Mouse (Mus musculus): ENCODE measurements around the gene Fgd3.

Fgd3 gene

DNA sequence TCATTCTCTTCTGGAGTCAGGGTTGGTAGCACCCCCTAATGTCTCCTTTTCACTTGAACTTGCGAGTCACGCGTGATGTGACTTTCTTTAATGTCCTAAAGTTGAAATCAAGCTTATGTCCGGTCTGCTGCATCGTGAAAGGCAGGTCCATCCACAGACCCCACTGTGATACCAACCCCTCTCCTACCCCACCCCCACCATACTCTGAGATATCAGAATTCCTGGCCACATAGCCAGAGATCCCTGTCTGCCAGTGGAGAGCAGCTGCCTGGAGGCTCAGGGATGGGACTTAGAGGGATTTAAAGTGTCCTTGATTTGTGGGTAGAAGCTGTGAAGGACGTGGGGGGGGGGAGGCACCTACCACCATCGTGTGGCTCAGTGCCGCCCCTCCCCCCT lies 71.6 kb downstream of the Fgd3 start, which contains the start of gene Susd3:
TSS of gene Susd3 (minus strand) at position 240 of the 396 bp plus-strand sequence.
- no peak for DNase-seq (ENCODE audit: low read depth)

DNA sequence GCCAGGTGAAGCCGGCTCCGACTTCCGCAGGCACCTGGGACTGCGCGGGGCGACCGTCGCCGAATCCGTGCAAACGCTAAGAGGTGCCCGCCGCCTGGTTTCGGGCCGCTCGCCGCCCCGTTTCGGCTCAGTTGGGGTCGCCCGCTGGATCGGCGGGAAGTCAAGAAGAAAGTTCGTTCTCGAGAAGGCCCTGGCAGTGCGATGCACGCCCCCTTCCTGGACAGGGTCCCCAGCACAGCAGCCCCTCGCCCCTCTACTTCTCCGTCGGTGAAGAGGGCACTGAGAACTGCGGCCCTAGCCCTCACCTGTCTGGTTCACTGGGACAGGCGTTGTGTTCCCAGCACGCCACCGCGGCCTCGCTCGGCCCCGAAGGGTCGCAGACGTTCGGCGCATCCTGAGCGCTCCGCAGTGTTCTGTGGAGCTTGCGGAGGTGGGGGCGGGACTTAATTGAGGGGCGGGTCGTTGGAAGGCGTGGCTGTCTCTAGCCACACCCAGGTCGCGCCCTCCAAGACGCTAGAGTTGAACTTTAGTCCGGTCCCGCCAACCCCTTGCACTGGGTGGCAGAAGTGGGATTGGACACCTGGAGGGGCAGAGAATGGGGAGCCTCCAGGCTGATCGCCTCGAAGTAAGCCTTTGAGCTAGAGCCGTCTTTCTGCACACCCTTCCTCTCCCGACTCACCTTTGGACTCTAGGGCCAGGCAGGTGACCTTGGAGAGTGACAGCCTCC lies 72.2 kb downstream of the Fgd3 start:
- no peak for DNase-seq (ENCODE audit: low read depth)

DNA sequence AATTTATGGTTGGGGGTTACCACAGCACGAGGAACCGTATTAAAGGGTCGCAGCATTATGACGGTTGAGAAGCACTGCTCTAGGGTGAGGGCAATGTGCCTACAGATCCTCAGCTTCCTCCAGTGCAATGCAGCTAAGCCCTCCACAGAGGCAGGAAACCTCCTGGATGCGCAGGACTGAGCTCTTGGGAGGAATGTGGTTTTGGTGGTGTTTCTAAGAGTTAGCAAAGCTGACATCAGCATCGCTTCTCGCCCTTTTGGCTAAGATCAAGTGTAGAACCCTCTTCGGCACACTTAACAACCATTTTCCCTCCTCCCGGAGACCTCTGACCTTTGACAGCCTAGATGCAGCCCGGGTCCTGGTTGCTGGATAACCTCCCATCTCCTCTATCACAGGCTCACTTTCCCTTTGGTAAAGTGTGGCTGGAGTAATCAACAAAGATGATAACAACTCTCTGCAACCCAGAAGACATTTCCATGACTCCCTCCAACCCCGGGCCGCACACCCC lies 72.8 kb downstream of the Fgd3 start:
- DNase-seq (ENCODE audit: low read depth), result no peak

DNA sequence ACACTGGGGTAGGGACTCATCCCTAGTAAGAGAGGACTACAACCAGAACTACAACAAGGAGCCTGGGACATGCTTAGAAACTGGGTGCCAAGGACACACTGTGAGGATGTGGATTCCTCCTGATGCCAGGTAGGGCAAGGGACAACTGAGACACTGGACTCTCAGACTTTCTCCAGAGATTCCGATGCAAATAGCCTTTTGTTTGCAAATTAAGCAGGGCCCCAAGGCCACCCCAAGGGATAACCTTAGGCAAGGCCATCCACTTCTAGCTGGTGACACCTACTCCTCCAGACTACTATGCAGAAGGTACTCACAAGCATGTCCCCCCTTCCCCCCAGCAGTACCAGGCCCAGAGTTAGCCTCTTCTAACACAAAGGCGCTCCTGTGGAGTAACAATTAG lies 73.5 kb downstream of the Fgd3 start:
- DNase-seq (ENCODE audit: low read depth), result no peak

DNA sequence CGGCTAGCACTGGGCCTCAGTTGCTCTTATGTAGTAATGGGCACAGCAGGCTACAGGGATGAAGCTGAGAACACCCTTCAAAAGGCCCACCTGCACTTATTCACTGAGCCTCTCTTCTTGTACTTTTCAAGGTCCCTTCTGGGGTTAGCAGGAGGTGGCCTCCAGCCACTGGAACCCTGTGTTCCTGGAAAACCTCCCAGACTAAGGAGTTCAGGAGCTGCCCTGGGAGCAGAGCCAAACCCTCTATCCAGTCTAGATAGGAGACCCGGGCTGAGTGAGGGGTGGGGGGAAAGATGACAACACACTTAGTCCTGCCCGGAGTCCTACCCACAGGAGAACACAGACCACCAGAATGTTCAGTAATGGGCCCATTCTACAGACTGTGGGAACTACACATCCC lies 74.1 kb downstream of the Fgd3 start:
- no peak for DNase-seq (ENCODE audit: low read depth)

DNA sequence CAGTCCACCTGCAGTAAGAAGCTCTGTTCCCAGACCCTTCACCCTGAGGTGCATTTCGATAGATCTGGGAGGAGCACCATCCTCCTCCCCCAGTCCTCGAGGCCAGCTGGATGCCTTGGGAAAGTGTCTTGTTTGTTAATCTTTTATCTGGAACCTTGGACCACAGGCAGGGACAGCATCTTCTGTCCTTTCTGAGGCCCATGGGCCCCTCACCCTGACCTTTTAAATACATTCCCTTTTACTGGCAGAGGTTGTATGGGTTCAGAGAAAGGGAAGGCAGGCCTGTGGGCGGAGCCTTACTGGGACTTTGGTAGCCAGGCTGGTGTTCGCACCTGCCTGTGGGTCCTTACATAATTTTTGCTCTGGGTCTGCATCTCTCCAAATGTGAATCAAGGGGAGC lies 74.9 kb downstream of the Fgd3 start:
- DNase-seq (ENCODE audit: low read depth), result no peak

DNA sequence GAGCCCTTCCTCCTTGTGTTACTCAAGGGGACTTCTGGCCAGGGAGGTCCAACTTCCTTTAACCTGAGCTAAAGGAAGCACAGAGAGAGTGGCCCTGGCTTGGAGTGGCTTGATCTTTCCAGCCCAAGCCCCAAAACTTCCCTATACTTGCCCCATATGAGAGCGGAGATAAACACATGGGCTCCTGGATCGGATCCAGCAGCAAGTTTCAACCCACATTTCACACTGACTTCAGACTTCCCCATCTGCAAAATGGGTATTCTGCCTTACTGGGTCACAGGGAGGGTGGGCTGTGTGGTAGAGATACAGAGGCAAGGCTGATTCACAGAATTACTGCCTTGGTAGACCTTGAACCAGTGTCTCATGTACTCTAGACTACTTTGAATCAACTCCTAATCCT lies 76.6 kb downstream of the Fgd3 start:
- no peak for DNase-seq (ENCODE audit: low read depth)

DNA sequence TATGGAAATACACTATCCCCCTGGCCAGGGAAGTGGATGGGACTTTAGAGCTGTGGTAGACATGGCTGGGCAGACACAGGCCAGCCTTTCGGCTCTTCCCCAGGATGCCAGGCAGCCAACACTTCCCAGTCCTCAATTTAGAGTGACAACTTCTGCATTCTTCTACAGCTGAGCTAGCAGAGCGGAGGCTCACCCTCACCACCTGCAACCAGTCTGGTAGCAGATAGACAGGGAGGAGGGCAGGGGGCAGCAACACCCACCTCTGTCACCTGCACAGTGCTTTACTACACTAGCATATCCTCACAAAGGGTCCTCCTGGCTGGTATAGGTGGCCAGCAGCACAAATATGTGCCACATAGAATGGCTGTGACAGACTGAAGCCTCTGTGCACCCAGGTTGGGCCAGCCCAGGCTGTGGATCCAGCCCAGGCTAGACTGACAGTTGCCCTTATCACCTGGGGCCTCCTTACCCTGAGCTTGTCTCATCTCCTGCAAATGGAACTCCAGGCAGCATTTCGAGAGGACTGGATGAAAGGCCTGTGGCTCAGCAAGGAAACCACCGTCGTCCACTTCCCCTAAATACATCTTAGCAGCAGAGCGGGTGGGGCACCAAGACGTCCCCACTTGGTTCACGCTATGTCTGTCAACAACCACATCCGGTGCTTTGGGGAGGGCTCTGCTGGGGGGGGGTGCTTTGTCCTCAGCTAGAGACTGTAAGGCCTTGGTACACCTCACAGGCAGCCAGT lies 77.6 kb downstream of the Fgd3 start:
- no peak for DNase-seq (ENCODE audit: low read depth)

DNA sequence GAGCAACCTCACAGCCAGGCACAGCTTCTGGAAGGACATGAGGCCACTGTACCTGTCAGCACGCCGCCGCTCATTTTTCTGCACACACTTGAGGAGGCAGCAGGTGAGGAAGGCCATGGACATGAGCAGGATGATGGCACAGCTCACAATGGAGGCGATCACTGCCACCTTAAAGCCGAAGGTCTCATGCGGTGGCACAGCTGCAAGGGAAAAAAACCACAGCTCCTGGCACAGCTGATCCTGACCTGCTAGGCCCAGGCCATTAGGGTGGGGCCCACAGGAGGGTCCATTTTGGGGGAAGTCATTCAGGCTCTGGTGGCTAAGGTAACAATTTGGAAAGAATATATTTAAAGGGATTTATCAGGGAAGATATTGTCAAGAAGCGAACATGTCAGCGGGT lies 81.4 kb downstream of the Fgd3 start:
- DNase-seq (ENCODE audit: low read depth), result no peak

DNA sequence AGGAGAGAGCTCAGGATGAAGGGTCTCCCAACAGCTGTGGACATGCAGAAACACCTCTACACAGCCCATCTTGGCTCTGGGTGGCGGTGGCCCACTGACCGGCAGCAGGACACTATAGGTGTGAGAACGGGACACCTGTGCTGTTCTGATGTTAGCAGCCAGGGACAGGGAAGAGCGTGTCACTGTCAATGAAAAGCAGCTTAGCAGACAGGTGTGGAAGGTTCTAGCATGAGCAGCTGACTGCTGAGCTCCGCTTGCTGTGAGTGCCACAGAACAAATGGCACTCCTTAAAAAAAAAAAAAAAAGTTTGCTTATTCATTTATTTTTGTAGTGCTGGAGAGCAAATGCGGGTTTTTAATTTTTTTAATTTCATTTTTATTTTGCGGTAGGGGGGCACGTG lies 82.5 kb downstream of the Fgd3 start:
- DNase-seq (ENCODE audit: low read depth), result no peak

DNA sequence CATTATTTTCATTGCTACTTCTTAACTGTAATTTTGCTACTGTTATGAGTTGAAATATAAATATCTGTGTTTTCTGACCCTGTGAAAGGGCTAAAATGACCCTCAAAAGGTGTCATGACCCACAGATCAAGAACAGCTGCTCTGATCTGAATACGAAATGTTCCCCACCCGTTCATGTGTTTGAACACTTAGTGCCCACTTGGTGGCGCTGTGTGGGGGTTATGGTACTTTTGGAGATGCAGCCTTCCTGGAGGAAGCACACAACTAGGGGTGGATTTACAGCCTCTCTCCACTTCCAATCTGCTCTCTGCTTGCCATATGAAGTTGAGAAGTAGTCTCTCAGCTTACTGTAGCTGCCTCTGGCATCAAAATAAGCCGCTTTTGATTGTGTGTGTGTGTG lies 85.4 kb downstream of the Fgd3 start:
- no peak for DNase-seq (ENCODE audit: low read depth)

DNA sequence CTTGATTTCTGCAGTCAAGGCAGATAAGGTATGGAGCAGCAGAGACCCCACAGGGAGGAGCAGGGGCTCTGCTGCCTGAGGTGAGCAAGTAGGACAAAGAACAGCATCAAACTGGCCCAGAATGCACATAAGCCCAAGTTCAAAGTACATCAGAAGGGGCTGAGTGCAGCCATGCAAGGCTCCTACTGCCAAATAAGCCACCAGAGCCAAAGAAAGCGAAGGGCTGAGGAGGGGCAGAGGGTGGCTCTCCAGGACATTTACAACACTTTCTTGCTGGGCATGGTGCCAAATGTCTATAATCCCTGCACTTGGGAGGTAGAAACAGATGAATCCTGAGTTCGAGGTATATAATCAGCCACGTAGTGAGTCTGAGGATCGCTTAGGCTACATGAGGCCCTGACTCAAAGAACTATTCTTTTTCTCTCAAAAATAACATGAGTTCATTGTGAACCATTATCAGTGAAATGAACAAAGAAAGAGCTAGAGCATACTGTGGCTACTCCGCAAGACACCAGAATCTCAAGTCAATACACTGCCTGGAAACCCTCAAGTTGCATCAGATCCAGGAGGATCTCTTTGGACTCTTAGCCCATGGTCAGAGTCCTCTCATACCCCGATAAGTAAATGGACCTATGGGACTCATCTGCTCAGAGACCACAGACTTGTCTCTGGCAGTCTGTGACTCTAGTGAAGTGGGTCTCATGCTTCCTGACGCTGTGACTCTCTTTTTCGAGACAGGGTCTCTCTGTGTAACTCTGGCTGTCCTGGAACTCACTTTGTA lies 86.1 kb downstream of the Fgd3 start:
- no peak for DNase-seq (ENCODE audit: low read depth)

DNA sequence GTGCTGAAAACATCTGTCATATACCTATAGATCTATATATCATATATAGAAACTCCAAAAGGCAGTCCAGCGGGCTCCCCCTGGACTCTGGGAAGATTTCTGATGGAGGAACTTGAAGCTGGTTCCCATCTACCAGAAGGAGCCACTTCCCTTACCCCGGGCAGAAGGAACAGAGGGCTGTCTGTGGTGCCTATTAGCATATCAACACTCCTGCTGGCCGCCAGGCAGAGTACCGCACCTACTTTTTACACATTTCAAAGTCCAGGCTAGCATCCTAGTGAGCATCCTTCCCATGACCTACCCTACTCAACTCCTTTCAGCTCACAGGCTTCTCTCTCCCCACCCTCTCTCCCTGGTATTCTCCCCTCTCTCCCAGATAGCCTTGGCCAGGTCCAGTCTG lies 94.5 kb downstream of the Fgd3 start:
- no peak for DNase-seq (ENCODE audit: low read depth)

DNA sequence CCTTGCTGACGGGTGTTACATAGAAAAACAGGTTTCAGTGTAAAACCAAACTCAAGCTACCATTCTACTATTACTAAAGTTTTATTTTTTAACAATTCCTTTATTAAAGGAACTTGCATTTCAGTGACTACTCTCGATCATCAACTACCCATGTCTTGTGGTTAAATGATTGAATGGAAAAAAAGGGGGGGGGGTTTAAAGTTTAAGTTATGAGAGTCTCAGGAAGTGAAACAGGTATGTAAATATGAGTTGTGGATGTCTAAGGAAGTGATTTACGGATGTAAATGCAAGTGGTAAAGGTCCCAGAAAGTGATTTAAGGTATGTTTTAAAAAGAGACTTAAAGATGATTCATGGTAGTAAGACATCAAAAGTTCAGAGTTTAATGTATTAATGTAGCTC lies 95.0 kb downstream of the Fgd3 start:
- no peak for DNase-seq (ENCODE audit: low read depth)

DNA sequence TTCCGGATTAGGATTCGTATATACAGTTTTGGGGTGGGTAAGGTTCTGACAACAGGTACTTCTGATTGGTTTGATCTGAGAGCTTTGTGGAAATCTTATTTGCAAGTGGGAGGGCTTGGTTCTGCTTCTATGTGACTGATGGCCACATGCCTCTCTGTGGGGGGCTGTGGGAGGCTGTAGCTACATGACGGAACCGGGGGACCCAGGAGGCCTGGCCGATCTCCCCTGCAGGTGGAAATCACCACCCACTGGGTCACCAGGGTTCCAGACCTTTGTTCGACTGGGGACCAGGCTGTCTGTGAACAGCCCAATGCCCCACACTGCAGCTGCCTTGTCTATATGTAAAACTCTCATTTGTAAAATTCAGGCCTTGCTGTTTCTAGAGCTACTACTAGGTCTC lies 95.4 kb downstream of the Fgd3 start:
- no peak for DNase-seq (ENCODE audit: low read depth)

DNA sequence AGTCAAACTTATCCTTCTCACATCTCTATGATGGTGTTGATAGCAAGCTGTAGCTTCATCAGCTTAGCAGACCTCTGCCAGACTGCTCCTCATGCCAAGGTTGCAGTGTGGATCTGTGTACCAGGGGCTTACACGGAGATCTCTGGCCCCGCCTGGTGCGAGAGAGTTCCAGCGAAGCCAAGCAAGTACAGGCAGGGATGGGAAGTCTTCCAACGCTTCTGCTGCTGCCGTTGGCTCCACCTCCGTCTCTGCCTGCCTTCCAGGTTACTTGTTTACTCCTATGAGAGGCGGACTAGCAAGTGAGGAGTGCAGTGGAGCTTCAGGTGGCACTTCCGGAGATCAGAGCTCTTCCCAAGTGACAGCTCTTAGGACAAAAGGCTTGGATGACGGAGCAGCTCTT lies 95.8 kb downstream of the Fgd3 start:
- DNase-seq (ENCODE audit: low read depth), result no peak

DNA sequence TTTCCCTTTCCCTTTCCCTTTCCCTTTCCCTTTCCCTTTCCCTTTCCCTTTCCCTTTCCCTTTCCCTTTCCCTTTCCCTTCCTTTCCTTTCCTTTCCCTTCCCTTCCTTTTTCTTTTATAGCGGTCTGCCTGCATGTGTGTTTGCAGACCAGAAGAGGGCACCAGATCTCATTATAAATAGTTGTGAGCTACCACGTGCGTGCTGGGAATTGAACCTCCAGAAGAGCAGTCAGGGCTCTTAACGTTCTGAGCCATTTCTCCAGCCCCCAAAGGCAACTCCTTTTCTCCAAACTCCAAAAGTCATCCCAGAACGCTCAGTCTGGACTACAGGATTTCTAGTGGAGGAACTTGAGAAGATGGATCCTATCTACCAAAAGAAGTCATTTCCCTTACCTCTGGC lies 99.2 kb downstream of the Fgd3 start:
- DNase-seq (ENCODE audit: low read depth), result no peak

DNA sequence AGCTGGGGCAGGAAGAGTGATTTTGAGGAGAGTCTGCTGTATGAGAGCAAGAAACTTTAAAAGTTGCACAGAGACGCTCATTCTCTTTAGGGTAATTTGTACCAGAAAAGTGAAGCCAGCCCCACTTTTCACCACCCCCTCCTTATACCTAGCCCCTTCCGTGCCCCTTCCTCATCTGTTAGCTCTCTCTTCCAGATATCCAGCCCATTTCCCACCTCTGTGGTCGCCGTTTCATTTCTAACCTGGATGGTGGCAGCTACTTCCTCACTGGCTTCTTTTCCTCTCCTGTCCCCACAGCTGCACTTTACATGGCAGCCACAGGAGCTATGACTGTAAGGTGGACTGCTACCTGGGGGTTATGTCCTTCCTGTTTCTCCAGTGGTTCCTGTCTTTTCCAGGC lies 100.7 kb downstream of the Fgd3 start:
- no peak for DNase-seq (ENCODE audit: low read depth)

DNA sequence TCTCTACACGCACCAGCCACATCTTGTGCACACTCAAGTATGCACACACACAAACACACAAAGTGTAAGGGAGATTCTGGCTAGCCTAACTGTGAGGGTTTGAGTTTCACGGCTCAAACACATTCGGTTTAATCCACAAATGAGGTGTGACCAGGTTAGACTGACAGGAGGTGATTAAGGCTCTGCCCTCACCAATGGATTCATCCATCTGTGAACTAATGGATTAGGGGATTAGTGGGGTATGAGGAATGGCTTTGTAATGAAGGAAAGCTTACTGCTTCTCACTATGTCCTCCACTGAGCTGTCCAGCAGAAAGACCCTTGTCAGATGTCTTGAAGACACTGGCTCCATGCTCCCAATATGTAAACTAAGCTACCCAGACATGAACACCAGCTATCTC lies 101.5 kb downstream of the Fgd3 start:
- DNase-seq (ENCODE audit: low read depth), result no peak

DNA sequence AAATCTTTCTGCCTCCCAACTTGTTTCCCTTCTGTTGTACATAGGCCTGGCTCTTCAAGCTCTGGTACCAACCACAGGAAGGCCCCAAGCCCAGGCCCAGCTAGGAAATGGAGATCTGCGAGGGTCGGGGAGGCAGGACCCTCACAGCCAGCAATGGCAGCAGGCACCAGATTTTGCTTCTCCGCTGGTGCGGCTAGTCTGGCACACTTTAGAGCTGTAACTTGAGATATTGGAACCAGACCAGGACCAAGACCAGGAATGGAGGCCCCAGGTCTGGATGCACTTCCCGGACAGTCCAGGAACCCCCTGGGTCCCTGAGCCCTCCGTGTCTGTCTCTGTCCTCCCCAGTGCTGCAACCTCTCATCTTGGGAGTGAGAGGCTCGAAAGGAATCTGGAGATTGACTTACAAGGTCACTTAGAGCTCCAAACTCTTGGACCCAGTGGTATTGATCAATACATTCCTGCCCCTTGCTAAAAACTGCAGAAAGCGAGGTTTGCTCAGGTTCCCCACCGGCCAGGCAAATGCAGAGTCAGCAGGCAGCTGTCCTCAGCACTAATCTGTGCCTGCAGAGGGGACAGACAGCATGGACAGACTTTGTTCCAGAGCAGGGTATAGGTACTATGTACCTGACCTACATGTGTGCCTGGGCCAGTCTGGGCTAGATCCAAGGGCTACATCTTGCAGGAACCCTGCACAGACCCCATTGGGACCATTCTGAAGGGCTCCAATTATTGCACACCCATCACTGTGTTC lies 103.1 kb downstream of the Fgd3 start:
- no peak for DNase-seq (ENCODE audit: low read depth)

DNA sequence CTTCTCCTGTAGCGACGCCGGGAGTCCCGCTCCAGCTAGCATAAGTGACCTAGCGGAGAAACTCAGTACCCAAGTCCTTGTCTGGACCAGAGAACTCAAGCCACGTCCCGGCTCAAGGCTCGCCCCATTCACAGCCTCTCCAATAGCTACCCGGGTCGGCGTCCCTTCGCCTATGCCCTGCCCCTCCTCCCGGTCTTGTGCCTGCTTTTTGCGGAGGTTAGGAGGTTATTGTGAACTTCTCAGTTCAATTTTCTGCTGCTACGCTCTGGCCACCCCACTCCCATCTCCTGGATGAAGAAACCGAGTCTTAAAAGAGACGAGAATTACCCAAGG lies 103.9 kb downstream of the Fgd3 start:
- no peak for DNase-seq (ENCODE audit: low read depth)

DNA sequence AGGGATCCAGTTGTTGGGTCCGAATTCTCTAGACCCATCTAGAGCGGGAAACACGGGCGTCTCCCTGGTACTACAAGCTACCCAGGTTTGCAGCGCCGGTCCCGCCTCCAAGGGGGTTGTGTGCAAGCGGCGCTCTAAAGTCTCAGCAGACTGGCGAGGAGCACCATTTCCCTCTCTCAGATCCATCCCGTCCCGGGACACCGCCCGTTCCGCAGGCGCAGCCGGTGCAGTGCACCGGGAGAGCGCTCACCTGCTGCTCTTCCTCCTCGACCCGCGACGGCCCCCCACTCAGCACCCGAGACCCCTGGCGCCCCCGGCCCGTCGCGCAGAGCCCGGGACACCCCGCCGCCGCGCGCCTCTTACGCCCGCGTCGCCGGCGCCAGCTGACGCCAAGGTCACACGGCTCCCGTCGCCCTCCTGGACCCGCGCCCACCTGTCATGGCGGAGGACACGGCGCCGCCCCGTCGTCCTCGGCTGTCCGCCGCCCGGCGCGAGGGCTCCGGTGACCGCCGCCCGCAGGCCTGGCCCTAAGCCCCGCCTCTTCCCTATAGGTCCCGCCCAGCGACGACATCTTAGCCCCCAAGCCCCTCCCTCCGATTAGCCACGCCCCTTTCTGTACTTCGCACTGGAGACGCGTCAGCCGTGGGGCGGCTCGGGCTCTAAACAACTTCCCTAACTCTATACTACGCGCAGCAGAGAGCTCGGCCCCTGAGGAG lies 104.4 kb downstream of the Fgd3 start, which contains the start of gene Card19:
TSS of gene Card19 (minus strand) at position 534 of the 716 bp plus-strand sequence.
- DNase-seq (ENCODE audit: low read depth), result peak; percentile 73
